Mouse (Mus musculus) naive thymus-derived CD4-positive, alpha-beta T cell, adult 5 months (primary cell): ENCODE results near the gene Ube4a. TPM values are rescaled to one million over a fixed set of nuclear protein-coding genes. Genes with fewer than 3 reads are reported as not detected.

Experiments
- polyA plus RNA-seq: library from polyadenylated mRNA; unstranded; fragments of 100-300 nt; shearing (Covaris generic); gene quantifications from one replicate; pipeline ENCODE4 v1.2.1, GENCODE M21; 2017

Ube4a gene
- polyA plus RNA-seq: 48.9 TPM

GRCm38 (mm10) chr9:44965126-44965832 lies at the start of gene Ube4a:
TSS of gene Ube4a (minus strand) at chr9:44965600.

GRCm38 (mm10) chr9:45009180-45010078 lies 44.0 kb upstream of the Ube4a start, which contains the start of gene Cd3e:
TSS of gene Cd3e (minus strand) at chr9:45009627.

GRCm38 (mm10) chr9:44981676-44982075 lies 16.3 kb upstream of the Ube4a start, which contains the start of gene Cd3d:
TSS of gene Cd3d (plus strand) at chr9:44981786.

GRCm38 (mm10) chr9:44980242-44980641 lies 14.8 kb upstream of the Ube4a start, which contains the start of gene Cd3g:
TSS of gene Cd3g (minus strand) at chr9:44980431.

GRCm38 (mm10) chr9:44920374-44921122 lies 44.9 kb downstream of the Ube4a start, which contains the start of gene Atp5l:
TSS of gene Atp5l (minus strand) at chr9:44920742.

GRCm38 (mm10) chr9:44881221-44881871 lies 84.1 kb downstream of the Ube4a start, which contains the start of gene Kmt2a:
TSS of gene Kmt2a (minus strand) at chr9:44881296.

Other genes with a start within 250 kb of the Ube4a start
- gene Phldb1, start 230.4 kb downstream of the Ube4a start, polyA plus RNA-seq: 0.55 TPM
- gene Arcn1, start 197.8 kb downstream of the Ube4a start, polyA plus RNA-seq: 150 TPM
- gene Ift46, start 197.7 kb downstream of the Ube4a start, polyA plus RNA-seq: 23.7 TPM
- not detected for gene Tmem25, start 166.3 kb downstream of the Ube4a start, polyA plus RNA-seq
- not detected for gene Ttc36, start 162.5 kb downstream of the Ube4a start, polyA plus RNA-seq
- gene Kmt2a, start 84.3 kb downstream of the Ube4a start, polyA plus RNA-seq: 81.7 TPM
- gene Atp5l, start 44.9 kb downstream of the Ube4a start, polyA plus RNA-seq: 245 TPM
- gene Cd3g, start 14.8 kb upstream of the Ube4a start, polyA plus RNA-seq: 741 TPM
- gene Cd3d, start 16.2 kb upstream of the Ube4a start, polyA plus RNA-seq: 510 TPM
- 970 TPM for gene Cd3e, start 44.0 kb upstream of the Ube4a start, polyA plus RNA-seq
- 0.12 TPM for gene Mpzl2, start 74.2 kb upstream of the Ube4a start, polyA plus RNA-seq
- gene Mpzl3, start 89.6 kb upstream of the Ube4a start, polyA plus RNA-seq: 18.5 TPM
- 6.5 TPM for gene Jaml, start 113.6 kb upstream of the Ube4a start, polyA plus RNA-seq
- gene Scn2b, start 152.2 kb upstream of the Ube4a start, polyA plus RNA-seq: not detected
- not detected for gene Scn4b, start 172.8 kb upstream of the Ube4a start, polyA plus RNA-seq
- 0.27 TPM for gene BC049352, start 216.4 kb upstream of the Ube4a start, polyA plus RNA-seq
- not detected for gene Tmprss4, start 238.5 kb upstream of the Ube4a start, polyA plus RNA-seq